Mouse (Mus musculus) Muller cell, postnatal 12 days (primary cell): Measurements from ENCODE around the gene Zfp712.

Source experiments
- DNase-seq: peaks from one replicate; pipeline ENCODE4 v3.0.0-alpha.2; 2015; ENCODE audit errors: inconsistent ontology term

The Zfp712 gene

GRCm38 (mm10) chr13:67060786-67061358, at the start of gene Zfp712:
Gene Zfp712, minus strand, starts transcription at chr13:67061170.
- peak; percentile 97 for DNase-seq

DNA sequence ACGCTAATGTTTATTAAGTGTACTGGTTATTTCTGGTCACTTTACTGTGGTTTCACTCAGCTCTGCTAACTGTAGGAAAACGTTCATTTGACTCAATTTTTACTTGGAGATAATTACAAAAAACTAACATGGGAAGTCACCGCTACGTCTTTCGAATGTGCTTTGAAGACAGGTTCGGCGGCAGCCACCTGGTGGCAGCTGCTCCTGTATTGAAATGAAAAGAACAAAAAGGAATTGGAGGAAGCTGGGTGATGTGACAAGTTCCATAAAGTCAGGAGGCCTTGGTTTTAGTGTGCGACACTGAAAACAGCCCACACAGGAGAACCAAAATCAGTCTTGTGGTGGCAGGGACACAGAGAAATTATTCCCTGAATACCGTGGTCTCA, 47.8 kb upstream of the Zfp712 start:
- no peak for DNase-seq

- DNase-seq = peak; percentile 94
Observed at GRCm38 (mm10) chr13:67108194-67108820, 47.3 kb upstream of the Zfp712 start, which contains the start of gene Gm28557. Gene Gm28557, minus strand, starts transcription at chr13:67108604.

DNA sequence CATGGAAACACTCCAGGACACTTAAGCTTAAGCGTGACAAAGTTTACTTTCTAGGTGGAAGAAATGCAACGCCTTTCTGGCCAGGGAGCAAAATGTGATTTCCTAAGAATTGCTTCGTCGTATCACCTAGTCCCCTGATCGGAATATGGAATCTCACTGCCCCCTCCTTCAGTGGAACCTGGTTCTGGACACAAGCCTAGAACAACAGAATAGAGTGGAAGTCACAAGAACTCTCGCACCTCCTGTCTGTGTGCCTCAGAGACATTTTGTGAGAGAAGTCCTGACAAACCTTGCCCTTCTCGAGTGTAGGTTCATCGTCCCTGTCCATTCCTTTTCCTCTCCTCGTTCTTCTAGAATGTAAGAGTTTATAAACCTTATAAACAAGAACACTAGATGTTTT, 46.7 kb upstream of the Zfp712 start:
- DNase-seq = no peak

- no peak for DNase-seq
Observed at GRCm38 (mm10) chr13:67097876-67098275, 36.9 kb upstream of the Zfp712 start, which contains the start of gene Zfp708. Gene Zfp708, minus strand, starts transcription at chr13:67097976.

GRCm38 (mm10) chr13:67090154-67090553, 29.2 kb upstream of the Zfp712 start:
- no peak for DNase-seq

- DNase-seq = no peak
Observed at GRCm38 (mm10) chr13:67081946-67082345, 21.0 kb upstream of the Zfp712 start.

DNA sequence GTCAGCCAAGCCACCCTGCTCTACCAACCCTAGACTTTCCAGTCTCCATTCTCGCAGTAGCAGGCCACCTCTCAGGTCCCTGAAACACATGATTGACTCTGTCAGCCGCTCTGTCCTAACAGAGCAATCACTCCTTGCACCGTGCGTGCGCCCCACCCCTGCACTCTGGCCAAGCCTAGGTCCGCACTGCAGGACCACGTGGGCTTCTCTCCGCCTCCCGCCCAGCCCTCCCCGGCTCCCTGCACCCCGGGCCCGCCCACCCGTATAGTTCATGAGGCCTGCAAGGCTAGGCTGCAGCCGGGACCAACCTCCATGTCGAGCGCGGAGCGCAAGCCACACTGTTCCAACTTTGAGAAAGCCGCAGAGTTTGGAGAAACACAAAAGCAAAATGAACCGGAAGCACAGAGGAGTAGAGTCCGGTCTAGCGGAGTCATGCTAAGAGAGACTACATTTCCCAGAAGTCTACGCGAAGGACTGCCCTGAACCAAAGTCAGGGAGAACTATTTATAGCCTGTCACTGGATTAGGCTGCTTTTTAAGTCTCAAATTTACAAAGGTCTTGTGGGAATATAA, 20.3 kb upstream of the Zfp712 start:
- peak; percentile 90 for DNase-seq

DNA sequence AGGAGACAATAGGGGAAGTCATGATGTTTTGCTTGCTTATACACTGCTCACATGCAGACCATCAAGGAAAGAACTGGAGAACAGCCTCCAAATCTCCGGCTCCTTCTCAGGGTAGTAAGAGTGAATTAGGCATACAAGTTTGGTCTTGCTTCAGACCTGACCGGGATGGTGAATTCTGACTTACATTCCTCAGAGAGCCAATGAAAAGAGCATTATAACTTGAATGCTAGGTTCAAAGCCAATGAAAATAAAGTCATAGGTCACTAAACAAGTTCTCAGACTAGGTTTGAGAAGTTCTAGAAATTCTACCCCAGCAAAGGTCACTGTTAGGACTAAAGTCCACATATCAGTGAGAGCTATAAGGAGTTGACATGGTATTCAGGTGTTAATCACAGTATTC, 16.3 kb upstream of the Zfp712 start:
- DNase-seq = no peak

- no peak for DNase-seq
Observed at GRCm38 (mm10) chr13:67072786-67073185, 11.8 kb upstream of the Zfp712 start.

GRCm38 (mm10) chr13:67065386-67065785, 4.4 kb upstream of the Zfp712 start:
- DNase-seq = no peak

- no peak for DNase-seq
Observed at GRCm38 (mm10) chr13:67062427-67062826, 1.5 kb upstream of the Zfp712 start.

DNA sequence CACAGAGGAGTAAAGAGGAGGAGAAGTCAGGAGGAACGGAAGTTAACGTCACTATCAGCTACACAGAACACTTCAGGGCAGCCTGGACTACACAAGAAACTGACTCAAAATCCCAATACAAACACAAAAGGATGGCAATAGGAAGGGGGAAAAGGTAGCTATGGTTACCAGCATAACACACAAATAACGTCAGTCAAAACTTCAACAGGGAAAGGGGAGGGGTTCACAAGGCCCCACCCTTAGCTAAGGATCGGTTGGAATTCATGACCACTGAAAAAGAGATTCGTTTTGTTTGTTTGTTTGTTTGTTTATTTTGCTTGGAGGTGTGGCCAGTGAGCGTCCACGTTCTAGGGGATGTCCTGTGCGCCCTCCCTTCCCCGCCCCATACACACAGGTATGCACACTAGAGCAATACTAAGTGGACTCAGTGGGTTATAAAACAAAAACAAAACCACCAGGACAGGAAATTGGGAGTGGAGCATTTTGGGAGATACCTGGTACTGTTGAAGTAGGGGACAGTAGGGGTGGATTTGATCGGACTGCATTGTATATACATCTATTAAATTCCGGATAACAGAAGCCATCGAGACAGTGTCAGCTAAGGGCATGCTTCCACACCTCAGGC, 697 bp downstream of the Zfp712 start:
- peak; percentile 74 for DNase-seq
